Mouse (Mus musculus) ES-Bruce4 (cell line): ENCODE measurements around the gene Nfib. TPM values are rescaled to one million over a fixed set of nuclear protein-coding genes. Genes with fewer than 3 reads are reported as not detected.

ENCODE experiments used
- H3K27ac ChIP-seq: 2 replicates; pipeline ENCODE4 v1.5.1; 2012; ENCODE audit warnings: low read length, inconsistent platforms; ENCODE audit not compliant: insufficient read depth
- H3K27me3 ChIP-seq: 2 replicates; pipeline ENCODE4 v1.6.1; 2012; ENCODE audit warnings: mild to moderate bottlenecking, low read length, inconsistent platforms; ENCODE audit not compliant: control insufficient read depth, poor library complexity, insufficient read depth, severe bottlenecking
- H3K36me3 ChIP-seq: 2 replicates; pipeline ENCODE4 v1.6.1; 2012; ENCODE audit warnings: inconsistent platforms, mild to moderate bottlenecking, low read length, moderate library complexity; ENCODE audit not compliant: control insufficient read depth, poor library complexity, insufficient read depth, severe bottlenecking
- H3K4me1 ChIP-seq: one replicate; pipeline ENCODE4 v1.8.1; 2011; ENCODE audit warnings: low read length; ENCODE audit not compliant: control insufficient read depth, insufficient read depth
- H3K4me3 ChIP-seq: 2 replicates; pipeline ENCODE4 v1.5.1; 2011; ENCODE audit warnings: low read depth, mild to moderate bottlenecking, low read length
- H3K9ac ChIP-seq: 2 replicates; pipeline ENCODE4 v1.6.1; 2012; ENCODE audit warnings: low read depth, mild to moderate bottlenecking, inconsistent platforms; ENCODE audit not compliant: poor library complexity, severe bottlenecking
- H3K9me3 ChIP-seq: replicated peaks from 2 replicates; pipeline ENCODE4 v1.6.1; 2012; ENCODE audit warnings: mild to moderate bottlenecking, low read length, inconsistent platforms; ENCODE audit not compliant: control insufficient read depth, poor library complexity, insufficient read depth, severe bottlenecking
- CTCF ChIP-seq: IDR thresholded peaks from one replicate; pipeline ENCODE4 v1.8.1; 2011; ENCODE audit warnings: low read depth, low read length
- EP300 ChIP-seq: IDR thresholded peaks from 2 replicates; pipeline ENCODE4 v1.6.1; 2011; ENCODE audit warnings: low read depth, low read length; ENCODE audit not compliant: insufficient read depth
- POLR2A ChIP-seq: IDR thresholded peaks from one replicate; pipeline ENCODE4 v1.8.1; 2011; ENCODE audit warnings: low read length; ENCODE audit not compliant: insufficient read depth
- polyA plus RNA-seq: library from polyadenylated mRNA; stranded (reverse); fragments of >200 nt; gene quantifications from 2 replicates; pipeline ENCODE4 v1.2.4, GENCODE M21; 2011; ENCODE audit warnings: low read depth; ENCODE audit not compliant: missing spikeins, insufficient read depth, insufficient read length

Nfib gene
- polyA plus RNA-seq, 1 experiment: 4.6 TPM

- H3K9ac ChIP-seq: no peak overlapping the region
- H3K36me3 ChIP-seq: no peaks in the 10 kb centered on the region
- TF ChIP-seq CTCF (no peak), POLR2A (no peak), EP300 (no peak)
- H3K27ac ChIP-seq: no peak overlapping the region
- no peaks in the 10 kb centered on the region for H3K4me1 ChIP-seq
- no peaks in the 10 kb centered on the region for H3K9me3 ChIP-seq
- no peaks in the 10 kb centered on the region for H3K27me3 ChIP-seq
- H3K4me3 ChIP-seq: no peak overlapping the region
Measured at GRCm38 (mm10) chr4:82695760-82696501, 9.6 kb downstream of the Nfib start.

- H3K9me3 ChIP-seq: no peaks in the 10 kb centered on the region
- H3K27ac ChIP-seq: no peak overlapping the region
Measured at GRCm38 (mm10) chr4:82692009-82692326, 13.6 kb downstream of the Nfib start.

GRCm38 (mm10) chr4:82691126-82692008 is 14.2 kb downstream of the Nfib start:
- Histone ChIP-seq H3K9ac (no peak overlapping the region), H3K27ac (no peak overlapping the region), H3K9me3 (no peaks in the 10 kb centered on the region), H3K27me3 (no peaks in the 10 kb centered on the region), H3K4me3 (no peak overlapping the region), H3K36me3 (no peaks in the 10 kb centered on the region), H3K4me1 (no peaks in the 10 kb centered on the region)
- no peak for TF ChIP-seq EP300
- TF ChIP-seq POLR2A: no peak
- TF ChIP-seq CTCF: no peak

More at GRCm38 (mm10) chr4:82692009-82692326, 13.6 kb downstream of the Nfib start:
- H3K4me3 ChIP-seq: no peak overlapping the region
- H3K9ac ChIP-seq: no peak overlapping the region
- TF ChIP-seq CTCF: no peak
- no peak for TF ChIP-seq EP300
- no peak for TF ChIP-seq POLR2A
- no peaks in the 10 kb centered on the region for H3K4me1 ChIP-seq
- H3K27me3 ChIP-seq: no peaks in the 10 kb centered on the region
- H3K36me3 ChIP-seq: no peaks in the 10 kb centered on the region

GRCm38 (mm10) chr4:82690267-82690666 is 15.3 kb downstream of the Nfib start:
- no peak overlapping the region for H3K4me3 ChIP-seq
- H3K9ac ChIP-seq: no peak overlapping the region
- no peak for TF ChIP-seq POLR2A
- TF ChIP-seq EP300: no peak
- TF ChIP-seq CTCF: no peak
- H3K27ac ChIP-seq: no peak overlapping the region
- no peaks in the 10 kb centered on the region for H3K9me3 ChIP-seq
- H3K36me3 ChIP-seq: no peaks in the 10 kb centered on the region
- no peaks in the 10 kb centered on the region for H3K4me1 ChIP-seq
- no peaks in the 10 kb centered on the region for H3K27me3 ChIP-seq

- Histone ChIP-seq H3K4me1 (no peaks in the 10 kb centered on the region), H3K36me3 (no peaks in the 10 kb centered on the region), H3K27me3 (no peaks in the 10 kb centered on the region), H3K4me3 (no peak overlapping the region), H3K9ac (no peak overlapping the region), H3K27ac (no peak overlapping the region), H3K9me3 (no peaks in the 10 kb centered on the region)
- no peak for TF ChIP-seq POLR2A
- no peak for TF ChIP-seq EP300
- TF ChIP-seq CTCF: no peak
Measured at GRCm38 (mm10) chr4:82686037-82686436, 19.5 kb downstream of the Nfib start.

- Histone ChIP-seq H3K9ac (no peak overlapping the region), H3K27ac (no peak overlapping the region), H3K9me3 (no peaks in the 10 kb centered on the region), H3K4me3 (no peak overlapping the region), H3K4me1 (no peaks in the 10 kb centered on the region), H3K27me3 (no peaks in the 10 kb centered on the region), H3K36me3 (no peaks in the 10 kb centered on the region)
- TF ChIP-seq EP300 (no peak), CTCF (no peak), POLR2A (no peak)
Measured at GRCm38 (mm10) chr4:82684088-82684715, 21.3 kb downstream of the Nfib start.
